Mouse (Mus musculus): ENCODE measurements around the gene Olfr1138. TPM values are rescaled to one million over a fixed set of nuclear protein-coding genes. Genes with fewer than 3 reads are reported as not detected.

Gene Olfr1138
- polyA plus RNA-seq (2012; ENCODE audit: insufficient read depth, insufficient read length, missing spikeins) = not detected in 2 replicates

GRCm38 (mm10) chr2:87739878-87740277 lies at the start of gene Olfr1138:
TSS of gene Olfr1138 (minus strand) at chr2:87739978.
- no peak within 1 kb of the TSS for H3K27ac ChIP-seq (replicated peaks; ENCODE audit: low read depth, low read length)
- H3K4me3 ChIP-seq (ENCODE audit: insufficient read depth, low read depth, low read length) = no peak within 1 kb of the TSS
- H3K4me1 ChIP-seq (ENCODE audit: control insufficient read depth, insufficient read depth, insufficient read length, low read length) = no peaks in the 10 kb centered on the region

- Histone ChIP-seq H3K27ac (replicated peaks; ENCODE audit: low read depth, low read length) (no peak within 1 kb of the TSS), H3K4me1 (ENCODE audit: control insufficient read depth, insufficient read depth, insufficient read length, low read length) (no peaks in the 10 kb centered on the region)
Measured at GRCm38 (mm10) chr2:87779183-87779582, 39.4 kb upstream of the Olfr1138 start, which contains the start of gene Olfr152. TSS of gene Olfr152 (plus strand) at chr2:87779483.

GRCm38 (mm10) chr2:87776143-87776542 lies 36.4 kb upstream of the Olfr1138 start:
- Histone ChIP-seq H3K4me1 (ENCODE audit: control insufficient read depth, insufficient read depth, insufficient read length, low read length) (no peaks in the 10 kb centered on the region), H3K27ac (replicated peaks; ENCODE audit: low read depth, low read length) (no peak overlapping the region)

More at GRCm38 (mm10) chr2:87779183-87779582, 39.4 kb upstream of the Olfr1138 start, which contains the start of gene Olfr152:
- no peak within 1 kb of the TSS for H3K4me3 ChIP-seq (ENCODE audit: insufficient read depth, low read depth, low read length)

GRCm38 (mm10) chr2:87753891-87754290 lies 14.1 kb upstream of the Olfr1138 start, which contains the start of gene Olfr1141:
TSS of gene Olfr1141 (minus strand) at chr2:87753991.
- no peak within 1 kb of the TSS for H3K4me3 ChIP-seq (ENCODE audit: insufficient read depth, low read depth, low read length)
- H3K27ac ChIP-seq (replicated peaks; ENCODE audit: low read depth, low read length) = no peak within 1 kb of the TSS
- no peaks in the 10 kb centered on the region for H3K4me1 ChIP-seq (ENCODE audit: control insufficient read depth, insufficient read depth, insufficient read length, low read length)

More at GRCm38 (mm10) chr2:87776143-87776542, 36.4 kb upstream of the Olfr1138 start:
- H3K4me3 ChIP-seq (ENCODE audit: insufficient read depth, low read depth, low read length) = no peak overlapping the region

- no peak within 1 kb of the TSS for H3K4me3 ChIP-seq (ENCODE audit: insufficient read depth, low read depth, low read length)
- no peak within 1 kb of the TSS for H3K27ac ChIP-seq (replicated peaks; ENCODE audit: low read depth, low read length)
- H3K4me1 ChIP-seq (ENCODE audit: control insufficient read depth, insufficient read depth, insufficient read length, low read length) = no peaks in the 10 kb centered on the region
Measured at GRCm38 (mm10) chr2:87743452-87743851, 3.7 kb upstream of the Olfr1138 start, which contains the start of gene Olfr1140. TSS of gene Olfr1140 (plus strand) at chr2:87743752.

GRCm38 (mm10) chr2:87713079-87713478 lies 26.7 kb downstream of the Olfr1138 start, which contains the start of gene Olfr1137:
TSS of gene Olfr1137 (minus strand) at chr2:87713179.
- Histone ChIP-seq H3K4me3 (ENCODE audit: insufficient read depth, low read depth, low read length) (no peak within 1 kb of the TSS), H3K4me1 (ENCODE audit: control insufficient read depth, insufficient read depth, insufficient read length, low read length) (no peaks in the 10 kb centered on the region)

GRCm38 (mm10) chr2:87693847-87694246 lies 45.9 kb downstream of the Olfr1138 start, which contains the start of gene Olfr1136:
TSS of gene Olfr1136 (minus strand) at chr2:87693947.
- Histone ChIP-seq H3K4me3 (ENCODE audit: insufficient read depth, low read depth, low read length) (no peak within 1 kb of the TSS), H3K4me1 (ENCODE audit: control insufficient read depth, insufficient read depth, insufficient read length, low read length) (no peaks in the 10 kb centered on the region), H3K27ac (replicated peaks; ENCODE audit: low read depth, low read length) (no peak within 1 kb of the TSS)

More at GRCm38 (mm10) chr2:87713079-87713478, 26.7 kb downstream of the Olfr1138 start, which contains the start of gene Olfr1137:
- no peak within 1 kb of the TSS for H3K27ac ChIP-seq (replicated peaks; ENCODE audit: low read depth, low read length)

Other genes starting within 250 kb of the Olfr1138 start
- not detected in 2 replicates for gene Pramel7, start 242.9 kb downstream of the Olfr1138 start, polyA plus RNA-seq (2012; ENCODE audit: insufficient read depth, insufficient read length, missing spikeins)
- gene Pramel6, start 233.4 kb downstream of the Olfr1138 start, polyA plus RNA-seq (2012; ENCODE audit: insufficient read depth, insufficient read length, missing spikeins) = not detected in 2 replicates
- gene Olfr153, start 208.2 kb downstream of the Olfr1138 start, polyA plus RNA-seq (2012; ENCODE audit: insufficient read depth, insufficient read length, missing spikeins) = not detected in 2 replicates
- gene Olfr1128, start 194.4 kb downstream of the Olfr1138 start, polyA plus RNA-seq (2012; ENCODE audit: insufficient read depth, insufficient read length, missing spikeins) = not detected in 2 replicates
- gene Olfr1129, start 166.1 kb downstream of the Olfr1138 start, polyA plus RNA-seq (2012; ENCODE audit: insufficient read depth, insufficient read length, missing spikeins) = not detected in 2 replicates
- gene Olfr1130, start 133.8 kb downstream of the Olfr1138 start, polyA plus RNA-seq (2012; ENCODE audit: insufficient read depth, insufficient read length, missing spikeins) = not detected in 2 replicates
- not detected in 2 replicates for gene Olfr1131, start 112.9 kb downstream of the Olfr1138 start, polyA plus RNA-seq (2012; ENCODE audit: insufficient read depth, insufficient read length, missing spikeins)
- not detected in 2 replicates for gene Olfr1132, start 102.4 kb downstream of the Olfr1138 start, polyA plus RNA-seq (2012; ENCODE audit: insufficient read depth, insufficient read length, missing spikeins)
- gene Olfr1133, start 92.6 kb downstream of the Olfr1138 start, polyA plus RNA-seq (2012; ENCODE audit: insufficient read depth, insufficient read length, missing spikeins) = not detected in 2 replicates
- gene Olfr1134, start 81.5 kb downstream of the Olfr1138 start, polyA plus RNA-seq (2012; ENCODE audit: insufficient read depth, insufficient read length, missing spikeins) = not detected in 2 replicates
- not detected in 2 replicates for gene Olfr1135, start 66.3 kb downstream of the Olfr1138 start, polyA plus RNA-seq (2012; ENCODE audit: insufficient read depth, insufficient read length, missing spikeins)
- gene Olfr1136, start 46.0 kb downstream of the Olfr1138 start, polyA plus RNA-seq (2012; ENCODE audit: insufficient read depth, insufficient read length, missing spikeins) = not detected in 2 replicates
- gene Olfr1137, start 26.8 kb downstream of the Olfr1138 start, polyA plus RNA-seq (2012; ENCODE audit: insufficient read depth, insufficient read length, missing spikeins) = not detected in 2 replicates
- gene Olfr1140, start 3.8 kb upstream of the Olfr1138 start, polyA plus RNA-seq (2012; ENCODE audit: insufficient read depth, insufficient read length, missing spikeins) = not detected in 2 replicates
- not detected in 2 replicates for gene Olfr1141, start 14.0 kb upstream of the Olfr1138 start, polyA plus RNA-seq (2012; ENCODE audit: insufficient read depth, insufficient read length, missing spikeins)
- gene Olfr152, start 39.5 kb upstream of the Olfr1138 start, polyA plus RNA-seq (2012; ENCODE audit: insufficient read depth, insufficient read length, missing spikeins) = not detected in 2 replicates
- gene Olfr1143, start 60.6 kb upstream of the Olfr1138 start, polyA plus RNA-seq (2012; ENCODE audit: insufficient read depth, insufficient read length, missing spikeins) = not detected in 2 replicates
- gene Olfr1145, start 69.8 kb upstream of the Olfr1138 start, polyA plus RNA-seq (2012; ENCODE audit: insufficient read depth, insufficient read length, missing spikeins) = not detected in 2 replicates
- not detected in 2 replicates for gene Olfr1148, start 90.6 kb upstream of the Olfr1138 start, polyA plus RNA-seq (2012; ENCODE audit: insufficient read depth, insufficient read length, missing spikeins)
- gene Olfr1150-ps1, start 104.0 kb upstream of the Olfr1138 start, polyA plus RNA-seq (2012; ENCODE audit: insufficient read depth, insufficient read length, missing spikeins) = not detected in 2 replicates
- not detected in 2 replicates for gene Olfr1151, start 115.9 kb upstream of the Olfr1138 start, polyA plus RNA-seq (2012; ENCODE audit: insufficient read depth, insufficient read length, missing spikeins)
- not detected in 2 replicates for gene Olfr1152, start 126.5 kb upstream of the Olfr1138 start, polyA plus RNA-seq (2012; ENCODE audit: insufficient read depth, insufficient read length, missing spikeins)
- not detected in 2 replicates for gene Olfr1153, start 155.0 kb upstream of the Olfr1138 start, polyA plus RNA-seq (2012; ENCODE audit: insufficient read depth, insufficient read length, missing spikeins)
- not detected in 2 replicates for gene Olfr1154, start 165.2 kb upstream of the Olfr1138 start, polyA plus RNA-seq (2012; ENCODE audit: insufficient read depth, insufficient read length, missing spikeins)
- gene Olfr1155, start 205.2 kb upstream of the Olfr1138 start, polyA plus RNA-seq (2012; ENCODE audit: insufficient read depth, insufficient read length, missing spikeins) = not detected in 2 replicates
- gene Olfr1156, start 213.1 kb upstream of the Olfr1138 start, polyA plus RNA-seq (2012; ENCODE audit: insufficient read depth, insufficient read length, missing spikeins) = not detected in 2 replicates
- gene Olfr1157, start 228.3 kb upstream of the Olfr1138 start, polyA plus RNA-seq (2012; ENCODE audit: insufficient read depth, insufficient read length, missing spikeins) = not detected in 2 replicates
- gene Olfr74, start 234.7 kb upstream of the Olfr1138 start, polyA plus RNA-seq (2012; ENCODE audit: insufficient read depth, insufficient read length, missing spikeins) = not detected in 2 replicates